Mouse (Mus musculus) heart, postnatal 0 days (tissue): ENCODE data around the gene Ms4a6c. TPM values are rescaled to one million over a fixed set of nuclear protein-coding genes. Genes with fewer than 3 reads are reported as not detected.
"Not testable (repeated sequence)": the region's sequence is repeated elsewhere in the genome, so short reads cannot be mapped to it uniquely, and the experiment has no call there.

Source experiments
- ATAC-seq: fragments of 200-750 bp; cut with Nextera tagmentation; 2 replicates; pipeline ENCODE4 v1.8.0; 2017; ENCODE audit warnings: low read depth, moderate number of reproducible peaks, moderate library complexity; ENCODE audit not compliant: insufficient read depth
- DNase-seq: peaks from one replicate; pipeline ENCODE4 v3.0.0-alpha.2; 2016; ENCODE audit warnings: low spot score
- H3K27ac ChIP-seq: fragments of 300-500 bp; sonication (generic); 2 replicates; pipeline ENCODE4 v1.5.1; 2014; ENCODE audit warnings: low read depth, mild to moderate bottlenecking
- H3K27me3 ChIP-seq: fragments of 300-500 bp; sonication (generic); 2 replicates; pipeline ENCODE4 v1.6.1; 2014; ENCODE audit warnings: low read length, mixed read lengths; ENCODE audit not compliant: control insufficient read depth, insufficient read depth
- H3K36me3 ChIP-seq: fragments of 300-500 bp; sonication (generic); replicated peaks from 2 replicates; pipeline ENCODE4 v1.6.1; 2014; ENCODE audit warnings: low read length, mixed read lengths; ENCODE audit not compliant: control insufficient read depth, insufficient read depth
- H3K4me1 ChIP-seq: fragments of 300-500 bp; sonication (generic); 2 replicates; pipeline ENCODE4 v1.6.1; 2014; ENCODE audit warnings: antibody characterized with exemption; ENCODE audit not compliant: control insufficient read depth, insufficient read depth
- H3K4me2 ChIP-seq: fragments of 300-500 bp; sonication (generic); 2 replicates; pipeline ENCODE4 v1.6.1; 2014; ENCODE audit warnings: low read depth, mild to moderate bottlenecking, low read length, moderate library complexity
- H3K4me3 ChIP-seq: fragments of 300-500 bp; sonication (generic); 2 replicates; pipeline ENCODE4 v1.5.1; 2014; ENCODE audit warnings: low read depth, low read length
- H3K9ac ChIP-seq: fragments of 300-500 bp; sonication (generic); replicated peaks from 2 replicates; pipeline ENCODE4 v1.6.1; 2014; ENCODE audit warnings: low read depth, low read length, mixed read lengths
- H3K9me3 ChIP-seq: fragments of 300-500 bp; sonication (generic); replicated peaks from 2 replicates; pipeline ENCODE4 v1.6.1; 2016; ENCODE audit warnings: low read length; ENCODE audit not compliant: control insufficient read depth
- CTCF ChIP-seq: IDR thresholded peaks from 2 replicates; pipeline ENCODE4 v1.5.1; 2016; ENCODE audit warnings: antibody characterized with exemption, control low read depth, low read depth
- EP300 ChIP-seq: IDR thresholded peaks from 2 replicates; pipeline ENCODE4 v1.6.1; 2016; ENCODE audit warnings: antibody characterized with exemption, low read depth
- WGBS: fragments of 180-500 bp; shearing (Covaris S2); extraction: QIAGEN DNeasy Blood & Tissue Kit; methylation state at CpG from one replicate; pipeline ENCODE4 v1.1.7; 2014; 5-methylcytosine and 5-hydroxymethylcytosine counted together
- polyA plus RNA-seq: library from polyadenylated mRNA; unstranded; fragments of >200 nt; fragmentation: Nextera tagmentation; extraction: Ambion mirVana; gene quantifications from 2 replicates; pipeline ENCODE4 v1.2.1, GENCODE M21; 2015
- total RNA-seq: library from RNA; depleted of rRNA; stranded (reverse); fragments of >200 nt; gene quantifications from 2 replicates; pipeline ENCODE4 v1.2.3, GENCODE M21; 2014; ENCODE audit warnings: low replicate concordance; rRNA removed

The Ms4a6c gene
- total and polyA plus RNA-seq, 2 experiments from 2014 or later, result 4.0 to 14.5 TPM

DNA sequence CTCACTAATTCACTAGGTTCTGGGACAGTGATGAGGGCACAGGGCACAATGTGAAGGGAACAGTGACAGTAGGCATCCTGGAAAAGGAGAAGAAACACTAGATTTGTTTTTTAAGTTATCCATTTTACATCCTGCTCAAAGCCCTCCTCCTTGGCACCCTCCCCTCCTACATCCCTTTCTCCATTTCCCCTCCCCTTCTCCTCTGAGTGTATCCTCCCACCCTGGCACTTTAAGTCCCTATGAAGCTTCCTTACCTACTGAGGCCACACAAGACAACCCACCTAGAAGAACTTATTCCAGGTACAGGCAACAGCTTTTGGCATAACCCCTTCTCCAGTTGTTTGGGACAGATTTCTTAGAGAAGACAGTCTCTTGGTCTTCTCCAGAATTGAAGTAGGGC, 47.1 kb downstream of the Ms4a6c start, which contains the start of gene Ms4a6b:
Gene Ms4a6b, plus strand, starts transcription at position 267 of the 400 bp plus-strand sequence.
- H3K36me3 ChIP-seq, result no peaks in the 10 kb centered on the region
- no peak within 1 kb of the TSS for H3K4me3 ChIP-seq
- H3K27ac ChIP-seq, result no peak within 1 kb of the TSS
- no peak within 1 kb of the TSS for H3K9ac ChIP-seq
- H3K27me3 ChIP-seq, result no peaks in the 10 kb centered on the region
- DNase-seq, result no peak
- no peak for ATAC-seq
- no peaks in the 10 kb centered on the region for H3K4me1 ChIP-seq
- TF ChIP-seq EP300 (no peak), CTCF (no peak)
- H3K9me3 ChIP-seq, result no peaks in the 10 kb centered on the region
- H3K4me2 ChIP-seq, result no peak within 1 kb of the TSS

DNA sequence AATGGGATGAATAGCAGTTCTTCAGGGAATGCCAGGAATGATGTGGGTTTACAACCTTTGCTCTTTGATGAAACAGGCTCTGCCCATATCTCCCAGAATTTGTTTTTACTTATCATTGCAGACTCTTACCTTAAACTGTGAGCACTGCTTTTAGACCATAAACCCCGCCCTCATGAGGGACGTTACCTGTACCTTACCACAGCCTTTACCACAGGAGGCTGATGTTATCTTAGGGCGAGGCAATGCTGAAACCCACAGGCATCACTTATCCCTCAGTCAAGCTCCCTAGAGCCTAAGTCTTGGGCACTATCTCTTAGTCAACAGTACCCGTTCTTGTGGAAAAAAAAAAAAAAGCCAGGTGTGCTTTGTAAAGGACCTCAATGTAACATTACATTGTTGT, 47.7 kb downstream of the Ms4a6c start:
- TF ChIP-seq CTCF (no peak), EP300 (no peak)
- Histone ChIP-seq H3K4me3 (no peak overlapping the region), H3K9me3 (no peaks in the 10 kb centered on the region), H3K4me1 (no peaks in the 10 kb centered on the region), H3K4me2 (no peak overlapping the region), H3K27me3 (no peaks in the 10 kb centered on the region), H3K36me3 (no peaks in the 10 kb centered on the region), H3K9ac (no peak overlapping the region), H3K27ac (no peak overlapping the region)
- DNase-seq (no peak), ATAC-seq (no peak)
- 44% methylated on average over 4 of the region's 4 CpGs for WGBS

GRCm38 (mm10) chr19:11517373-11517772, 48.2 kb downstream of the Ms4a6c start:
- H3K4me1 ChIP-seq, H3K27me3 ChIP-seq, DNase-seq, ATAC-seq, H3K9me3 ChIP-seq, H3K27ac ChIP-seq, H3K4me2 ChIP-seq, H3K4me3 ChIP-seq, H3K36me3 ChIP-seq, H3K9ac ChIP-seq: not testable (repeated sequence)
- 15% methylated on average over 1 of the region's 1 CpGs for WGBS

GRCm38 (mm10) chr19:11518356-11518755, 49.2 kb downstream of the Ms4a6c start:
- H3K4me2 ChIP-seq, H3K27me3 ChIP-seq, H3K4me3 ChIP-seq, H3K9ac ChIP-seq, H3K36me3 ChIP-seq, H3K27ac ChIP-seq, ATAC-seq, DNase-seq, H3K4me1 ChIP-seq, H3K9me3 ChIP-seq: not testable (repeated sequence)
- 72% methylated on average over 2 of the region's 2 CpGs for WGBS

- DNase-seq (no peak), ATAC-seq (no peak)
- no peak overlapping the region for H3K27ac ChIP-seq
- H3K36me3 ChIP-seq, result no peaks in the 10 kb centered on the region
- WGBS, result 75% methylated on average over 3 of the region's 3 CpGs
- H3K27me3 ChIP-seq, result no peaks in the 10 kb centered on the region
- H3K4me2 ChIP-seq, result no peak overlapping the region
- TF ChIP-seq EP300, result no peak
- TF ChIP-seq CTCF, result no peak
- no peak overlapping the region for H3K4me3 ChIP-seq
- H3K9ac ChIP-seq, result no peak overlapping the region
- H3K9me3 ChIP-seq, result no peaks in the 10 kb centered on the region
- no peaks in the 10 kb centered on the region for H3K4me1 ChIP-seq
Measured at GRCm38 (mm10) chr19:11520146-11520545, 51.0 kb downstream of the Ms4a6c start.

Other genes starting within 250 kb of the Ms4a6c start
- not detected in 2 replicates for gene Ms4a12, start 236.9 kb upstream of the Ms4a6c start, total RNA-seq
- gene Ms4a12, start 236.9 kb upstream of the Ms4a6c start, polyA plus RNA-seq, result not detected in 2 replicates
- gene Ms4a1, start 203.1 kb upstream of the Ms4a6c start, total RNA-seq, result 0.61 TPM in 1 of 2 replicates, not detected in the other
- gene Ms4a1, start 203.1 kb upstream of the Ms4a6c start, polyA plus RNA-seq, result 0.19 and 0.25 TPM in 2 replicates
- not detected in 2 replicates for gene Ms4a5, start 185.5 kb upstream of the Ms4a6c start, total RNA-seq
- not detected in 2 replicates for gene Ms4a5, start 185.5 kb upstream of the Ms4a6c start, polyA plus RNA-seq
- not detected in 2 replicates for gene Ms4a14, start 154.9 kb upstream of the Ms4a6c start, total RNA-seq
- 0.03 and 0.04 TPM in 2 replicates for gene Ms4a14, start 154.9 kb upstream of the Ms4a6c start, polyA plus RNA-seq
- 1.9 TPM in 1 of 2 replicates, not detected in the other for gene Ms4a7, start 133.2 kb upstream of the Ms4a6c start, total RNA-seq
- gene Ms4a7, start 133.2 kb upstream of the Ms4a6c start, polyA plus RNA-seq, result 5.6 and 5.8 TPM in 2 replicates
- gene Ms4a4a, start 93.8 kb upstream of the Ms4a6c start, total RNA-seq, result 3.4 TPM in 1 of 2 replicates, not detected in the other
- gene Ms4a4a, start 93.8 kb upstream of the Ms4a6c start, polyA plus RNA-seq, result 3.2 and 3.7 TPM in 2 replicates
- gene Ms4a4c, start 64.6 kb upstream of the Ms4a6c start, total RNA-seq, result 0.46 TPM in 1 of 2 replicates, not detected in the other
- 0.65 and 0.94 TPM in 2 replicates for gene Ms4a4c, start 64.6 kb upstream of the Ms4a6c start, polyA plus RNA-seq
- gene Ms4a4b, start 25.8 kb upstream of the Ms4a6c start, total RNA-seq, result 0.19 TPM in 1 of 2 replicates, not detected in the other
- 0.23 and 0.30 TPM in 2 replicates for gene Ms4a4b, start 25.8 kb upstream of the Ms4a6c start, polyA plus RNA-seq
- not detected in 2 replicates for gene Gm8369, start 16.6 kb downstream of the Ms4a6c start, total RNA-seq
- gene Gm8369, start 16.6 kb downstream of the Ms4a6c start, polyA plus RNA-seq, result 0.08 TPM in 1 of 2 replicates, not detected in the other
- gene Ms4a6b, start 47.1 kb downstream of the Ms4a6c start, total RNA-seq, result 3.5 and 15.3 TPM in 2 replicates
- gene Ms4a6b, start 47.1 kb downstream of the Ms4a6c start, polyA plus RNA-seq, result 2.5 and 2.8 TPM in 2 replicates
- 1.1 and 1.8 TPM in 2 replicates for gene Ms4a4d, start 67.4 kb downstream of the Ms4a6c start, total RNA-seq
- 2.8 and 3.4 TPM in 2 replicates for gene Ms4a4d, start 67.4 kb downstream of the Ms4a6c start, polyA plus RNA-seq
- gene Ms4a6d, start 135.5 kb downstream of the Ms4a6c start, total RNA-seq, result 5.3 and 14.0 TPM in 2 replicates
- gene Ms4a6d, start 135.5 kb downstream of the Ms4a6c start, polyA plus RNA-seq, result 3.0 and 3.2 TPM in 2 replicates
- gene Ms4a2, start 154.4 kb downstream of the Ms4a6c start, total RNA-seq, result not detected in 2 replicates
- gene Ms4a2, start 154.4 kb downstream of the Ms4a6c start, polyA plus RNA-seq, result 0.15 and 0.18 TPM in 2 replicates
- gene Ms4a3, start 171.5 kb downstream of the Ms4a6c start, total RNA-seq, result 2.7 TPM in 1 of 2 replicates, not detected in the other
- not detected in 2 replicates for gene Ms4a3, start 171.5 kb downstream of the Ms4a6c start, polyA plus RNA-seq
- gene Oosp2, start 191.2 kb downstream of the Ms4a6c start, total RNA-seq, result not detected in 2 replicates
- gene Oosp2, start 191.2 kb downstream of the Ms4a6c start, polyA plus RNA-seq, result not detected in 2 replicates
- gene Oosp1, start 221.8 kb downstream of the Ms4a6c start, total RNA-seq, result not detected in 2 replicates
- not detected in 2 replicates for gene Oosp1, start 221.8 kb downstream of the Ms4a6c start, polyA plus RNA-seq
- not detected in 2 replicates for gene Oosp3, start 227.7 kb downstream of the Ms4a6c start, total RNA-seq
- gene Oosp3, start 227.7 kb downstream of the Ms4a6c start, polyA plus RNA-seq, result not detected in 2 replicates